Mouse (Mus musculus): ENCODE data around the gene Stt3b.
"Not testable (repeated sequence)": the region's sequence is repeated elsewhere in the genome, so short reads cannot be mapped to it uniquely, and the experiment has no call there.

Stt3b gene

GRCm38 (mm10) chr9:115317049-115317448 lies 6.8 kb upstream of the Stt3b start:
- DNase-seq = no peak

- DNase-seq = no peak
Observed at GRCm38 (mm10) chr9:115314556-115314955, 4.3 kb upstream of the Stt3b start.

- no peak for DNase-seq
Observed at GRCm38 (mm10) chr9:115313830-115314229, 3.6 kb upstream of the Stt3b start.

DNA sequence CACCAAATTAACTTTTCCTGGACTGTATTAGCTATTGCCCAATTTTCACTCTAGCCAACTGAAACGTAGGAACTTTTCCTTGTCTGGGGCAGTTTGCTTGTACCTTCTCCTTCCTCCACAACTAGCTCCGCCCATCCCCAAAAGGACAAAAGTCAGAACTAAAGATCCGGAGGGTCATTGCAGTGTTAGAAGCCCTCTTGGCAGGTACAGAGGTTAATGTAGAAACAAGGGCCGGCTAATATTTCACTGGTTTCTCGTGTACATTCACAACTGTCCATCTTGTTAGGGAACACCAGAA lies 951 bp upstream of the Stt3b start:
- peak; percentile 80 for DNase-seq

GRCm38 (mm10) chr9:115309977-115310345 lies 260 bp downstream of the Stt3b start:
- no peak for DNase-seq

DNA sequence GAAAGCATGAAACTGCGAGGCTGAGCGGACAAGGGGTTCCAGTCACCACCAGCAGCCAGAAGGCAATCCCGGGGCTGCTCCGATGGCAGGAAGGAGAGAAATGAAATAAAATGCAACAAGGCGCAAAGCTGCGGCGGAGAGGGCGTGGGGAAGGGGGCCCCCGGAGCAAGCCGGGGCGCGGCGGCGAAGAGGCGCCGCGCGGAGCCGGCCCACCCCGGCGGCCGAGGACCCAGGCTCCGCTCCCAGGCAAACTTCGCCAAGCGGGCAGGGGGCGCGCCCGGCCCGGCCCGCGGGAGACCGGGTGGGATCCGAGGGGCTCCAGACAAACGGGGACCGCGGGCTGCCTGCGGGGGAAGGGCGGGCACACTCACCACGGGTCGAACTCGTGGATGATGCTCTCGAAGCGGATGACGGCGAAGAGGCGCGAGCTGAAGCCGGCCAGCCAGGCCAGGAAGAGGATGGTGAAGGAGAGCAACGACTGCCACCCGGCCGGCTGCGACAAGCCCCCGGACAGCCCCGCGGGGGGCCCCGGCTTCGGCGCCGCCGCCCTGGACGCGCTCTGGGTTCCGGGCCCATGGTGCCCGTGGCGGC lies 745 bp downstream of the Stt3b start:
- DNase-seq = no peak

DNA sequence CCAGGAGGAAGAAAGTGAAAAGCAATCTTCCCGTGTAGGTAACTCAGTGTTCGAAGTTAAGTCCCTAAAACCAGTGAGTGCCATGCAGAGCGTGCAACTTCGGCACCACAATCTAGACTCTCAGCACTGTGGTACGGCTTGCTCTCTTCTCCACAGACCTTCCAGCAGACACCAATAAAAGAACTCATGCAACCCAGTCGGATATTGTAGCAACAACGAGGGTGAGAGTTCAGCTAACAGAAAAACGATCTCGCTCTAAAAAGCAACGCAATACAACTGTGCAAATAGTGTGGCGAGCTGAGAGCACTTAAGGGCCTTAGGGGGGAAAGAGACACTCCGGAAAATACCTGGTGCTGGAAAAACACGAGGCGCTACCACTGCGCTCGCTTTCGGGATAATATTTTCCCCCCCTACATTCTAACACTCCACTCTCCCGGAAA lies 1.3 kb downstream of the Stt3b start:
- no peak for DNase-seq

- DNase-seq = no peak
Observed at GRCm38 (mm10) chr9:115308401-115308800, 1.8 kb downstream of the Stt3b start.

- no peak for DNase-seq
Observed at GRCm38 (mm10) chr9:115306202-115306601, 4.0 kb downstream of the Stt3b start.

DNA sequence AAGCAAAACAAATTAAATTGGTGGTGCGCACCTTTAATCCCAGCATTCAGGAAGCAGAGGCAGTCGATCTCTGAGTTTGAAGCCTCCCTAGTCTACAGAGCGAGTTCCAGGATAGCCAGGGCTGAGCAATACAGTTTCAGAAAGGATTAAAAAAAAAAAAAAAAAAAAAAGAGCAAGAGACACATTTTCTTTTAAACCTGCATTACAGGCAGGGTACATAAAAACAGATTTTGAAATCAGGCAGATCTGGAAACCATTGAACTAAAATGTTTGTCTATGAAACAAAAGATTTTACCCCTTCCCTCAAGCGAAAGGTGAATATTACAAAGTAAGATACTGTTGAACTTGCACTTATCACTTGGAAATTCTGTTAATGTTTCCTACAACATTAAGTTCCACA lies 6.1 kb downstream of the Stt3b start:
- DNase-seq = no peak

GRCm38 (mm10) chr9:115301593-115301992 lies 8.6 kb downstream of the Stt3b start:
- no peak for DNase-seq

DNA sequence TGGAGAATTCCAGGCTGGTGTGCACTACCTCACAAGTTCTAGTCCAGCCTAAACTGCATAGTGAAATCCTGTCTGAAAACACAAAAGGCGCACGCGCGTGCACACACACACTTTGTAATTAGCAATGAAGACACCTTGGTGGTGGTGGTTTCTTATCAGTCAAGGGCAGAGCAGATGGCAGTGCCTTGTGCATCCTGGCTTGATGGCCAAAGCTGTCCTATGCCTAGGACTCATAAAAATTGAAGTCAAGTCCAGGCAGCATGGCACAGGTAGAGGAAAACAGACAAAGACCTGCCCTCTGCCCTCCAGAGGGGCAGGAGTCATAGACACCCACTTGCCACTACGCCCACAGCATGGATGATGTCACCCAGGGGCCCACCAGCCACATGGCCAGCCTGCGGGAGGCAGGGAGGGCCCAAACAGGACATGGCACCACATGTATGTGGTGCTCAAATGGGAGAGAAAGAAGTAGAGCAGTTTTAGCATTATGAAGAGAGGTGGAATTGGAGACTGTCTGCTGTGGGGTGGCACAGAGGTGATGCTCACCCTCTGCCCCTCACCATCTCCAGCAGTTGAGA lies 9.1 kb downstream of the Stt3b start:
- no peak for DNase-seq

DNA sequence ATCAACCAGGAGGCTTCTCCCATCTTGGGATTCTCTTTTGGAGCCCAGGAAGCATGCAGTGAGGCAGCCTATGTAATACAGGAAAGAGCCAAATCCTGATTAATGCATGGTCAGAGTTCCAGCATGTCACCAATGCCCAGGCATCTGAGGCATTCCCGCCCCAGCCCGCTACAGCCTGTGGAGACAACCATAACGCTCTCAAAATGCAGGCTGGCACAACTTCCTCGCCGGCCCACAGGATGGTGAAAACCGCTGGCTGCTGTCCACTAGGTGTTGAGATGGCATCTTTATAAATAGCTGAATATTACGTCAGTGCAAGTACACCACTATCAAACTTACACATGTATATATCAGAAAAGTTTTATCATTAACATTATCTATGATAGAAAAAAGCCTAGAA lies 13.5 kb downstream of the Stt3b start:
- DNase-seq = peak; percentile 44

- peak; percentile 43 for DNase-seq
Observed at GRCm38 (mm10) chr9:115293920-115294594, 16.2 kb downstream of the Stt3b start.

DNA sequence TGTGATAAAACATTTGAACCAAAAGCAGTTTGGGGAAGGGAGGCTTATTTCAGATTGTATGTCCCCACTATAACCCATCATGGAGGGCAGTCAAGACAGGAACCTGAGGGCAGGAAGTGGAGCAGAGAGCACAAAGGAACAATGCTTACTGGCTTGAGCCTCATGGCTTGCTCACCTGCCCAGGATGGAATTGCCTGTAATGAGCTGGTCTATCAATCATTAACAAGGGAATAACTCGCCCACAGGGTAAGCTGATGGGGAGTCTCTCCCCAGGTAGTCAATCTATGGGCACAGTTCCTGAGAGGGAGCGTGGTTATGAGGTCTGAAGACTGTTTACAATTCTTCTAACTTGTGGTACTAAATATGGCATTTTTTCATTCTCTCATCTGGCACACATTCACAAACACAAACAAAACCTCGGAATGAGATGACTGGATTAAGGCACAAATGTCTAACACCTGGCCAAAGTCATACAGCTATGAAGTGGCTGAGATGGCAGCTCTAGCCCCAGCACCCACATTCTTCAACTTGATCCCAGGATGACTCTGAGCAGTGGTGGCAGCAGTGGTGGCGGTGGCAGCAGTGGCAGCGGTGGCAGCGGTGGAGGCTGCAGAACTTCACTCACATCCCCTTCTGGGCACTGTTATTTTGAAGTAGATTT lies 22.3 kb downstream of the Stt3b start:
- peak; percentile 48 for DNase-seq

- no peak for DNase-seq
Observed at GRCm38 (mm10) chr9:115284385-115284784, 25.8 kb downstream of the Stt3b start.

DNA sequence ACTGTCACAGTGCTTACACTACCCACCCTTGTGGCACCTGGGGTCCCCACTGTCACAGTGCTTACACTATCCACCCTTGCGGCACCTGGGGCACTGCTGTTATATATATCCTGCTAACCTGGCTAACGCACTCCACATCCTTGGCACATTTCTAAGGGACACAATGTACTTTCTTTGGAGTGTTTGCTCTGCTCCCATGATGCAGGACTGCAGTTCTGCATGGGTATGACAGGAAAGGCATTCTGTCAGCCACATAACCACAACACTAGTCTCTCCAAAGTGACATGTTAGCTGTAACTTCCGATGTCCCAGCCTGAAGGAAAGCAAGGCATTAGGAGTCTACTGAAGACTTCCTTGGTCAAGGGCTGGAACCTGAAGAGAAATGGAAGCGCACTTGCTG lies 26.8 kb downstream of the Stt3b start:
- DNase-seq = no peak

DNA sequence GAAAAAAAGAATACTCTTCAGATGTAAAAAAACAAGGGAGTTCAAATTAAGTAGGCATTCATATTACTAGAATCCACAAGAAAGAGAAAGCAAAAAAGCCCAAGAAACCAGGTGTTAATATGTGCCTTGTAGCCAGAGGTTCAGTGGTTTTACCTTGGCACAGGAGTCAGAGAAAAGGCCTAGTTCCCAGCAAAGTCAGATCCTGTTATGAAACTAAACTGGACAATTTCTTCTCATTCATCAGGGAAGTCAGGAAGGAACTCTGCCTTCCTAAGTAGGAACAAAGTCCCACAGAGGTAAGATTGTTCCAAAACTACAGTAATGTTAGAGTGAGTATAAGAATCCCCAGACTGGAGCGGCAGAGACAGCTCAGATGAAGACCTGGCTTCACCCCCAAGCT lies 31.6 kb downstream of the Stt3b start:
- DNase-seq = no peak

GRCm38 (mm10) chr9:115274806-115275205 lies 35.4 kb downstream of the Stt3b start:
- no peak for DNase-seq

GRCm38 (mm10) chr9:115273095-115273649 lies 37.0 kb downstream of the Stt3b start:
- no peak for DNase-seq

- DNase-seq = not testable (repeated sequence)
Observed at GRCm38 (mm10) chr9:115272451-115272850, 37.8 kb downstream of the Stt3b start.

DNA sequence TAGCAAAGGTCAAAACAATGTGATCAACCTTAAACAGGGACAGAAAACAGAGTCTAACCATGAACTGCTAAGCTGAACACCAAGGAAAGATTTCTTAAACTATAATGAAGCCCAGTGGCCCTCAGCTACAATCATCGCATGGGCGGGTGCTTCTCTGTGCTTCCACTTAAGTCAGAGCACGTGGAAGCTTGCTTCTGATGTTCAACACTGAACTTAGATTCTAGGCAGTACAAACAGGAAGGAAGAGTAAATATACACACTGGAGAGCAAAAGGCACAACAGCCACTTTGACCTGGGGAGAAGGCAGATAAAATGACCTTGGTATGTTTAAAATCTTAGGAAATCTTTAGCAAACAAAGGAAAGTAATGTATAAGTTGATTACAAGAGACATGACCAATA lies 38.7 kb downstream of the Stt3b start:
- no peak for DNase-seq

GRCm38 (mm10) chr9:115261896-115262295 lies 48.3 kb downstream of the Stt3b start:
- no peak for DNase-seq

DNA sequence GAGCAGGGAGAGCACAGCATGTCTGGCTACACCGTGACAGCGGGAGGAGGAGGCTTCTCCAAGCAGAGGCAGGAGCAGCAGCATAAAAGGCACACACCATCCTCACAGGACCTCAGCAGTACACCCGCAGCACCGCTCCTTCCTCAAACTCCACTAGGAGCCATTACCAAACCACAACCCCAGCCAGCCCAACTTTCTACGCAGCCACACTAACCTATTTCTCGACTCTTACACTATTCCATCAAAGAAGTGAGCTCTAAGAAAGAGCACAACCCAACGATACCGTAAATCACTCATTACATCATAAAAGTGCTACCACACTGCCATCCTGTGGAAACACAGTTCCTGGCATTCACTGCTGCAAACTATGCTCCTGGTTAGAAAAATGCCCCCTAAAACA lies 48.8 kb downstream of the Stt3b start:
- DNase-seq = peak; percentile 15
